Mouse (Mus musculus): Measurements from ENCODE around the gene Dnpep.
A peak's percentile ranks its signal among the peaks of the same experiment; 100 is the strongest.

The Dnpep gene

DNA sequence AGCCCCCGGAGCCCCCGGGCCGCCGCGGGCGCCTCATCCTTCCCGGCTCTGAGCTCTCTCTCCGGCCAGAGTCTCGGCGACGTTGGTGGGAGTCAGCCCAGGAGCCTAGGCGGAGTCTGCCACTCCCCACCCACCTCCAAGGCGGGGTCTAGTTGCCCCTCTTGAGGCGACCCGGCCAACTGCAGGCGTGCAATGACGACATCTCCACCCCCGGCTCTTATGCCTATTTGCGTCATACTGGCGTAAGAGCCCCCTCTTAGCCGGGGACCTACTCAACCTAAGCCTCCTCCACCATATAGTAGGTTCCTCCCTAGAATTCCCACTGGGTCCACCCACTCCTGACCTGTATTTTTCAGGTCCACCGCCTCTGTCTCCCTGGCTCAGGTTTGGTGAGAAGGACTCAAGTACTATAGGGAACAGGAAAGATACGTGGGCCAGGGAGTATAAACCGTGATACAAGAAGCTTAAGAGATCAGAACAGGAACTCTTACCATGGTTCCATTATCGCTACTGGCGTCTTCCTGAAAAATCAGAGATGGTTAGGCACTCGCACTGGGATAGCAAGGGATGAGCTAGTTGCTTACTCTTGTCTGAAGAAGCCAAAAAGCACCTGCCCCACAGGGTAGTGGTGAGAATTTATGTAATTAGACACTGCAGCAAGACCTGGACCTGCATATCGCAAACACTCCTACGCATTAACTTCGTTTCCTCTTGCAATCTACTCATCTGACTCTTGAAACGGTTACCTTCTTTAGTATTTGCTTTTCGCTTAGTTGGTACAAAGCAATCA is 53.5 kb downstream of the Dnpep start, which contains the start of gene Ptprn:
TSS of gene Ptprn (minus strand) at position 412 of the 790 bp plus-strand sequence.
- H3K4me3 ChIP-seq (replicated peaks; ENCODE audit: low read length), result peak within 1 kb of the TSS; percentile 80
- no peaks in the 10 kb centered on the region for H3K9me3 ChIP-seq (ENCODE audit: low read length)
- H3K4me1 ChIP-seq (replicated peaks; ENCODE audit: low read depth, low read length), result peaks cover 19% of the 10 kb centered on the region
- TF ChIP-seq CTCF (conservative IDR thresholded peaks at IDR 0.05; ENCODE audit: low read length), result 0 out of 2 replicates have a peak, but pooled peaks have one; percentile 10
- TF ChIP-seq POU5F1 (IDR thresholded peaks at IDR 0.05; ENCODE audit: borderline replicate concordance, low read length), result no peak
- no peak for TF ChIP-seq NANOG (IDR thresholded peaks at IDR 0.05; ENCODE audit: borderline replicate concordance, low read length)
- H3K27me3 ChIP-seq (ENCODE audit: insufficient read depth, low read length), result peaks cover 41% of the 10 kb centered on the region
- H3K36me3 ChIP-seq (ENCODE audit: insufficient read depth, low read length), result no peaks in the 10 kb centered on the region

DNA sequence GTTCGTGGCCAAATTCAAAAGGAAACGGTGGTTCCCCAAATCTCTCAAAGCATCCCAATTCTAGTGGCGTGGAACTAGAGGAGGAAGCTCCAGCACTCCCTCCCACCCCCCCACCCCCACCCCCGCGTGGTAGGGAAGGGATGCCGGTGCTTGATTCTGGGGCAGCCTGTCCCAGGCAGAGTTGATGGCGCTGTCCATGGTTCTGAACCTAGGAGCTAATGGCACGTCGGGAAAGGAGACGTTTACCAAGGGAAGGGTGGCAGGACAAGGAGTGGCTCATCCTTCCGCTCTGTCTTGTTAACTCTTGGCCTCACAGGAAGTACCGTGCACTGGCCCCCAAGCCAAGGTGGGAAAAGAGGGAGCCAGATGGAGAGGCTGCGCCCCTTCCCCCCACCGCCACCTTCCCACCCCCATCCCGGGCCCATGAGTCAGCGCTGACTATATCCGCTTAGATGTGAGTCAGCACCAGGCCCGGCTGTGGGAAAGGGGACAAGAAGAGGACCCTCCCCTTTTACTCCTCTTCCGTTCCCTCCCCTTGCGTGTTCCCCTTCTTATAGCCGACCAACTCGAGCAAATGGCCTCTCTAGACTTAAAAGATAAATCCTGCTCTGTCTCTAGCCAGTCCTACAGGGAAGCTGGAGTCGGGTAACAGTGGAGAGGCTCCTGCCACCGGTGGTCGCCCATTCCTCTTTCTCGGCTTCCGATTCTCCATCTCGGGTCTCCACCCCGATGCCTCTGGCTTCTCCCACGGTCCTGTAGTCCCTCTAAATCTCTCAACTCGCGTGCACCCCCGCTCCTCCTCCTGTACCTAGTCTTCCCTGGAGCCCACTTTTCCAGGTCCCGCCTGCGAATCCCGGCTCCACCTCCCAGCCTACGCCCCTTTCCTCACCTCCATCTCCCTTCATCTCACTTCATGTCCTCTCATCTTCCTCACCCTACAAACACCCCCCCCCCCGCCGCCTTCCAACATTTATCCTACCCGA is 54.5 kb downstream of the Dnpep start:
- TF ChIP-seq POU5F1 (IDR thresholded peaks at IDR 0.05; ENCODE audit: borderline replicate concordance, low read length), result no peak
- TF ChIP-seq NANOG (IDR thresholded peaks at IDR 0.05; ENCODE audit: borderline replicate concordance, low read length), result no peak
- no peak for TF ChIP-seq CTCF (conservative IDR thresholded peaks at IDR 0.05; ENCODE audit: low read length)
- peak overlapping the region; percentile 80 for H3K4me3 ChIP-seq (replicated peaks; ENCODE audit: low read length)
- peaks cover 33% of the 10 kb centered on the region for H3K27me3 ChIP-seq (ENCODE audit: insufficient read depth, low read length)
- no peaks in the 10 kb centered on the region for H3K9me3 ChIP-seq (ENCODE audit: low read length)
- no peaks in the 10 kb centered on the region for H3K36me3 ChIP-seq (ENCODE audit: insufficient read depth, low read length)
- peaks cover 19% of the 10 kb centered on the region for H3K4me1 ChIP-seq (replicated peaks; ENCODE audit: low read depth, low read length)

DNA sequence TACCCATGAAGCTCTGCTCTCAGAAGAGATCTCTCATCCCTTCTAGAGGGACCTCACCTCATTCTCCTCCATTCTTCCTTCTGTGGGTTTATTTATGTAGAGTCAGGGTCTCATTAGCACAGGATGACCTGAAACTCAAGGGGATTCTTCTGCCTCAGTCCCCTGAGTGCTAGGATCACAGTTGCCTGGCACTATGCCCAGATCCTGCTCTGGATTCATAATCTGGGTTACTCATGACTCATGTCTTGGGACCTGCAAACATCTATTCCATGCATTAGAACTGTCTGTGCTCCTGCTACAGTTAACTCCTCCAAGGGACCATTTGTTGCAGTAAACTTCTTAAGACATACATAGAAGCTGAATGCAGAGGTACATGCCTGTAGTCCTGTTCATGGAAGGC is 56.5 kb downstream of the Dnpep start:
- H3K36me3 ChIP-seq (ENCODE audit: insufficient read depth, low read length), result no peaks in the 10 kb centered on the region
- peaks cover 36% of the 10 kb centered on the region for H3K27me3 ChIP-seq (ENCODE audit: insufficient read depth, low read length)
- TF ChIP-seq CTCF (conservative IDR thresholded peaks at IDR 0.05; ENCODE audit: low read length) (no peak), NANOG (IDR thresholded peaks at IDR 0.05; ENCODE audit: borderline replicate concordance, low read length) (no peak), POU5F1 (IDR thresholded peaks at IDR 0.05; ENCODE audit: borderline replicate concordance, low read length) (no peak)
- no peak overlapping the region for H3K4me3 ChIP-seq (replicated peaks; ENCODE audit: low read length)
- peaks cover 19% of the 10 kb centered on the region for H3K4me1 ChIP-seq (replicated peaks; ENCODE audit: low read depth, low read length)
- no peaks in the 10 kb centered on the region for H3K9me3 ChIP-seq (ENCODE audit: low read length)
